Mouse (Mus musculus) heart, embryonic 14.5 days (tissue): Measurements from ENCODE around the gene Apobec3. TPM values are rescaled to one million over a fixed set of nuclear protein-coding genes. Genes with fewer than 3 reads are reported as not detected.
A peak's percentile ranks its signal among the peaks of the same experiment; 100 is the strongest.

Experiments
- ATAC-seq: fragments of 200-750 bp; cut with Nextera tagmentation; 2 replicates; pipeline ENCODE4 v1.8.0; 2017; ENCODE audit warnings: low read depth, moderate TSS enrichment; ENCODE audit not compliant: insufficient number of reproducible peaks, insufficient read depth, low FRiP score
- H3K27ac ChIP-seq, 2 experiments: fragments of 200-500 bp in 1 of 2; fragments of 300-500 bp in 1 of 2; sonication (generic) in 1 of 2; replicated peaks in 1 of 2; 2 replicates each; pipeline ENCODE4 v1.5.1; 2012 to 2014; ENCODE audit warnings: low read depth in 2 of 2, low read length in 2 of 2, control low read depth in 1 of 2, mild to moderate bottlenecking in 1 of 2, mixed read lengths in 1 of 2; ENCODE audit not compliant: control insufficient read depth in 1 of 2, insufficient read depth in 1 of 2
- H3K27me3 ChIP-seq: fragments of 300-500 bp; sonication (generic); 2 replicates; pipeline ENCODE4 v1.6.1; 2014; ENCODE audit warnings: mild to moderate bottlenecking, low read length, control low read depth; ENCODE audit not compliant: control insufficient read depth, insufficient read depth
- H3K36me3 ChIP-seq: fragments of 300-500 bp; sonication (generic); 2 replicates; pipeline ENCODE4 v1.6.1; 2014; ENCODE audit warnings: mild to moderate bottlenecking, control low read depth, low read length, mixed read lengths; ENCODE audit not compliant: control insufficient read depth, insufficient read depth
- H3K4me1 ChIP-seq, 2 experiments: fragments of 200-500 bp in 1 of 2; fragments of 300-500 bp in 1 of 2; sonication (generic) in 1 of 2; 2 replicates each; pipeline ENCODE4 v1.6.1; 2012 to 2014; ENCODE audit warnings: low read length in 2 of 2, control low read depth in 1 of 2, mixed read lengths in 1 of 2; ENCODE audit not compliant: control insufficient read depth in 2 of 2, insufficient read depth in 2 of 2
- H3K4me2 ChIP-seq: fragments of 300-500 bp; sonication (generic); 2 replicates; pipeline ENCODE4 v1.6.1; 2014; ENCODE audit warnings: mild to moderate bottlenecking, low read length
- H3K4me3 ChIP-seq, 2 experiments: fragments of 200-500 bp in 1 of 2; fragments of 300-500 bp in 1 of 2; sonication (generic) in 1 of 2; 2 replicates each; pipeline ENCODE4 v1.5.1; 2012 to 2014; ENCODE audit warnings: low read length in 2 of 2, mild to moderate bottlenecking in 2 of 2, control low read depth in 1 of 2, low read depth in 1 of 2, moderate library complexity in 1 of 2; ENCODE audit not compliant: control insufficient read depth in 1 of 2, insufficient read depth in 1 of 2
- H3K9ac ChIP-seq: fragments of 300-500 bp; sonication (generic); 2 replicates; pipeline ENCODE4 v1.6.1; 2014; ENCODE audit warnings: mild to moderate bottlenecking, low read length
- H3K9me3 ChIP-seq: fragments of 300-500 bp; sonication (generic); 2 replicates; pipeline ENCODE4 v1.6.1; 2016; ENCODE audit warnings: low read length, control low read depth; ENCODE audit not compliant: control insufficient read depth
- WGBS: fragments of 180-500 bp; shearing (Covaris S2); extraction: QIAGEN DNeasy Blood & Tissue Kit; methylation state at CpG from one replicate; pipeline ENCODE4 v1.1.7; 2014; 5-methylcytosine and 5-hydroxymethylcytosine counted together
- polyA plus RNA-seq: library from polyadenylated mRNA; unstranded; fragments of >200 nt; fragmentation: Nextera tagmentation; extraction: Ambion mirVana; gene quantifications from 2 replicates; pipeline ENCODE4 v1.2.1, GENCODE M21; 2014

Gene Apobec3
- polyA plus RNA-seq, 1 experiment from 2014 or later, result 13.3 TPM

- peak overlapping the region in 1 of 2 experiments; percentile 62; a peak in 3 of 4 replicates for H3K27ac ChIP-seq
- H3K9me3 ChIP-seq, result no peaks in the 10 kb centered on the region
- no peak overlapping the region for H3K9ac ChIP-seq
- no peaks in the 10 kb centered on the region for H3K36me3 ChIP-seq
- H3K27me3 ChIP-seq, result no peaks in the 10 kb centered on the region
- peak; percentile 42; the same call in 1 of the 2 replicates for ATAC-seq
- WGBS, result 24% methylated on average over 14 of the region's 14 CpGs
- H3K4me2 ChIP-seq, result peak overlapping the region; percentile 36
- H3K4me3 ChIP-seq, result no peak overlapping the region
- H3K4me1 ChIP-seq, result peaks cover 37% of the 10 kb centered on the region in 2 experiments
These were observed 60.5 kb downstream of the Apobec3 start for GRCm38 (mm10) chr15:79951730-79952503.

GRCm38 (mm10) chr15:79952504-79953231 lies 61.2 kb downstream of the Apobec3 start:
- ATAC-seq, result no peak
- Histone ChIP-seq H3K27me3 (no peaks in the 10 kb centered on the region), H3K9ac (no peak overlapping the region), H3K4me2 (peak overlapping the region; percentile 36), H3K36me3 (no peaks in the 10 kb centered on the region), H3K27ac (0 out of 4 replicates have a peak overlapping the region, but pooled peaks of 1 of the 2 experiments have one; percentile 0), H3K9me3 (no peaks in the 10 kb centered on the region), H3K4me1 (peaks cover 37% of the 10 kb centered on the region in 2 experiments), H3K4me3 (no peak overlapping the region)
- 43% methylated on average over 11 of the region's 11 CpGs for WGBS

GRCm38 (mm10) chr15:79953470-79953869 lies 62.0 kb downstream of the Apobec3 start:
- Histone ChIP-seq H3K4me3 (no peak overlapping the region), H3K27me3 (no peaks in the 10 kb centered on the region), H3K4me2 (no peak overlapping the region), H3K36me3 (no peaks in the 10 kb centered on the region), H3K9ac (no peak overlapping the region), H3K27ac (no peak overlapping the region), H3K9me3 (no peaks in the 10 kb centered on the region), H3K4me1 (peaks cover 37% of the 10 kb centered on the region in 2 experiments)
- 49% methylated on average over 7 of the region's 7 CpGs for WGBS
- no peak for ATAC-seq

- no peaks in the 10 kb centered on the region for H3K9me3 ChIP-seq
- H3K27me3 ChIP-seq, result no peaks in the 10 kb centered on the region
- WGBS, result 62% methylated on average over 8 of the region's 8 CpGs
- peaks cover 15 to 16% of the 10 kb centered on the region in 2 experiments for H3K4me1 ChIP-seq
- no peak overlapping the region for H3K9ac ChIP-seq
- no peak overlapping the region for H3K27ac ChIP-seq
- no peak overlapping the region for H3K4me2 ChIP-seq
- no peaks in the 10 kb centered on the region for H3K36me3 ChIP-seq
- H3K4me3 ChIP-seq, result no peak overlapping the region
- no peak for ATAC-seq
These were observed 65.1 kb downstream of the Apobec3 start for GRCm38 (mm10) chr15:79956559-79956958.

GRCm38 (mm10) chr15:79958418-79958817 lies 67.0 kb downstream of the Apobec3 start:
- H3K9me3 ChIP-seq, result no peaks in the 10 kb centered on the region
- H3K27me3 ChIP-seq, result no peaks in the 10 kb centered on the region
- 50% methylated on average over 3 of the region's 3 CpGs for WGBS
- peaks cover under 1 to 4% of the 10 kb centered on the region in 2 experiments; a peak in 1 of 4 replicates for H3K4me1 ChIP-seq
- H3K9ac ChIP-seq, result no peak overlapping the region
- no peak overlapping the region for H3K27ac ChIP-seq
- no peak for ATAC-seq
- H3K36me3 ChIP-seq, result no peaks in the 10 kb centered on the region
- no peak overlapping the region for H3K4me3 ChIP-seq
- H3K4me2 ChIP-seq, result no peak overlapping the region

- 58% methylated on average over 9 of the region's 9 CpGs for WGBS
- ATAC-seq, result peak; percentile 39; the same call in 1 of the 2 replicates
- H3K9me3 ChIP-seq, result no peaks in the 10 kb centered on the region
- no peak overlapping the region for H3K4me3 ChIP-seq
- no peaks in the 10 kb centered on the region for H3K27me3 ChIP-seq
- no peaks in the 10 kb centered on the region for H3K4me1 ChIP-seq
- no peaks in the 10 kb centered on the region for H3K36me3 ChIP-seq
- no peak overlapping the region for H3K4me2 ChIP-seq
- H3K27ac ChIP-seq, result no peak overlapping the region
- no peak overlapping the region for H3K9ac ChIP-seq
These were observed 70.0 kb downstream of the Apobec3 start for GRCm38 (mm10) chr15:79961366-79961921.

- ATAC-seq, result no peak
- H3K4me2 ChIP-seq, result no peak overlapping the region
- no peak overlapping the region for H3K4me3 ChIP-seq
- no peaks in the 10 kb centered on the region for H3K9me3 ChIP-seq
- H3K9ac ChIP-seq, result no peak overlapping the region
- no peaks in the 10 kb centered on the region for H3K4me1 ChIP-seq
- WGBS, result 86% methylated on average over 18 of the region's 18 CpGs
- no peaks in the 10 kb centered on the region for H3K36me3 ChIP-seq
- H3K27ac ChIP-seq, result no peak overlapping the region
- no peaks in the 10 kb centered on the region for H3K27me3 ChIP-seq
These were observed 71.2 kb downstream of the Apobec3 start for GRCm38 (mm10) chr15:79962661-79963060.
